Mouse (Mus musculus) left cerebral cortex, adult 11 months (tissue): Measurements from ENCODE around the gene Try5.
"Not testable (repeated sequence)": the region's sequence is repeated elsewhere in the genome, so short reads cannot be mapped to it uniquely, and the experiment has no call there.

Source experiments
- DNase-seq: peaks from one replicate; pipeline ENCODE4 v3.0.0; 2022; ENCODE audit warnings: low spot score

The Try5 gene

GRCm38 (mm10) chr6:41316741-41317140, at the start of gene Try5:
Try5 (minus strand) TSS chr6:41316841.
- not testable (repeated sequence) for DNase-seq

- DNase-seq = no peak
Measured at GRCm38 (mm10) chr6:41353932-41354331, 37.3 kb upstream of the Try5 start, which contains the start of gene Try10. Try10 (plus strand) TSS chr6:41354105.

- DNase-seq = no peak
Measured at GRCm38 (mm10) chr6:41301969-41302368, 14.7 kb downstream of the Try5 start, which contains the start of gene Try4. Try4 (plus strand) TSS chr6:41302269.

- DNase-seq = no peak
Measured at GRCm38 (mm10) chr6:41298255-41298654, 18.4 kb downstream of the Try5 start.

GRCm38 (mm10) chr6:41266140-41266539, 50.5 kb downstream of the Try5 start:
- peak; percentile 24 for DNase-seq

GRCm38 (mm10) chr6:41262796-41263195, 53.8 kb downstream of the Try5 start:
- DNase-seq = no peak
